In genomic region chr17:12793660-12794406, GRCm38 (mm10) we compare ENCODE assay signal across 8 mouse cellular contexts. TPM values are rescaled to one million over a fixed set of nuclear protein-coding genes. Genes with fewer than 3 reads are reported as not detected.
A peak's percentile ranks its signal among the peaks of the same experiment; 100 is the strongest.
DNase-seq lines count a peak whose midpoint lies in the region; TF ChIP-seq lines count a peak whose summit lies in the region.

No protein-coding gene starts in this region.

- TF ChIP-seq POLR2A in heart, adult 2 months (IDR thresholded peaks at IDR 0.05; ENCODE audit: insufficient read depth, low read depth, low read length), result 0 out of 2 replicates have a peak, but pooled peaks have one; percentile 27
- TF ChIP-seq POLR2A in lung, adult 2 months (IDR thresholded peaks at IDR 0.05; ENCODE audit: borderline replicate concordance, extremely low read depth, low read depth, low read length), result no peak

- H3K79me2 ChIP-seq in heart, adult 2 months (replicated peaks; ENCODE audit: control insufficient read depth, insufficient read depth, low read length), result 0 out of 2 replicates have a peak, but pooled peaks cover 2% of the 10 kb centered on the region

- no peak overlapping the region for H3K4me3 ChIP-seq in heart, adult 2 months
- no peak overlapping the region for H3K4me3 ChIP-seq in lung, adult 2 months (replicated peaks; ENCODE audit: extremely low read depth, low read depth, low read length)

- peaks cover 23% of the 10 kb centered on the region for H3K36me3 ChIP-seq in heart, adult 2 months (ENCODE audit: control insufficient read depth, insufficient read depth, low read length)

- no peak overlapping the region for H3K9ac ChIP-seq in heart, adult 2 months (ENCODE audit: low read depth, low read length)

- TF ChIP-seq CTCF in heart, adult 2 months (IDR thresholded peaks at IDR 0.05), result peak; percentile 26; the same call in 1 of the 2 replicates
- no peak for TF ChIP-seq CTCF in lung, adult 2 months (IDR thresholded peaks at IDR 0.05; ENCODE audit: insufficient read depth, low read length)

- 7% methylated on average over 8 of the region's 8 CpGs for WGBS in heart, adult 2 months
- 7% methylated on average over 8 of the region's 8 CpGs for WGBS in lung, adult 2 months

- peak overlapping the region; percentile 85 for H3K27ac ChIP-seq in heart, adult 2 months

- H3K27me3 ChIP-seq in heart, adult 2 months (ENCODE audit: control insufficient read depth, insufficient read depth, low read length), result no peaks in the 10 kb centered on the region

- H3K4me1 ChIP-seq in heart, adult 2 months (ENCODE audit: control insufficient read depth, insufficient read depth, low read length), result peaks cover 37% of the 10 kb centered on the region
- peaks cover 37% of the 10 kb centered on the region for H3K4me1 ChIP-seq in lung, adult 2 months (ENCODE audit: control insufficient read depth, insufficient read depth, low read length)

- peak; percentile 20 for DNase-seq in right cerebral cortex, postnatal 4 days
- DNase-seq in right cerebral cortex, postnatal 36 days (ENCODE audit: low spot score in 2 of 2), result no peak
- DNase-seq in cerebellum, postnatal 14 days, result peak; percentile 51 to 55
- DNase-seq in heart, adult 2 months, result peak; percentile 81 to 90
- DNase-seq in kidney, adult 8-10 months, result peak; percentile 80 to 81
- DNase-seq in lung, adult 2 months, result peak; percentile 58
- DNase-seq in thymus, postnatal 25 days, result peak; percentile 13
- no peak for DNase-seq in urinary bladder, adult 18-20 months (ENCODE audit: low spot score in 2 of 2)

- intact Hi-C loops in heart, adult 2 months (cut with DNase I), result loop anchor here (1.0 kb wide), 2 partner anchors 55 to 76 kb away; no protein-coding TSS in a partner anchor

- peak; percentile 93 for TF ChIP-seq EP300 in heart, adult 2 months (IDR thresholded peaks at IDR 0.05; ENCODE audit: insufficient read depth, low read depth, low read length)

RNA-seq across cellular contexts. Expression of gene Igf2r, which starts 24.4 kb away (rescaled TPM):
- 100 to 1,000 TPM in 1 of 2 experiments, 10 to 100 TPM in 1; 98.9 to 116 TPM for total RNA-seq in heart, adult 2 months (2021)
- 34.0 and 53.7 TPM in 2 replicates for polyA plus RNA-seq in heart, adult 2 months (2012; rRNA removed)
- polyA plus RNA-seq in lung, adult 2 months (2012; rRNA removed), result 26.8 and 27.5 TPM in 2 replicates

Comparison
In these comparisons a context has a peak if more than half of its experiments do, and no peak if none do; other contexts are left out.
1. DNase-seq: peak in right cerebral cortex, postnatal 4 days (single experiment), cerebellum, postnatal 14 days (2 of 2), heart, adult 2 months (2 of 2), kidney, adult 8-10 months (2 of 2), lung, adult 2 months (single experiment) and thymus, postnatal 25 days (single experiment); none in right cerebral cortex, postnatal 36 days (0 of 2) and urinary bladder, adult 18-20 months (0 of 2).